Mouse (Mus musculus) liver, embryonic 12.5 days (tissue): ENCODE results near the gene Olfr368. TPM values are rescaled to one million over a fixed set of nuclear protein-coding genes. Genes with fewer than 3 reads are reported as not detected.

Experiments used
- ATAC-seq: fragments of 200-750 bp; cut with Nextera tagmentation; 2 replicates; pipeline ENCODE4 v1.8.0; 2017; ENCODE audit warnings: moderate number of reproducible peaks, mild to moderate bottlenecking, moderate library complexity
- H3K27ac ChIP-seq: fragments of 300-500 bp; sonication (generic); 2 replicates; pipeline ENCODE4 v1.5.1; 2016; ENCODE audit warnings: mild to moderate bottlenecking
- H3K27me3 ChIP-seq: fragments of 300-500 bp; sonication (generic); replicated peaks from 2 replicates; pipeline ENCODE4 v1.6.1; 2016; ENCODE audit warnings: mild to moderate bottlenecking, moderate library complexity
- H3K36me3 ChIP-seq: fragments of 300-500 bp; sonication (generic); 2 replicates; pipeline ENCODE4 v1.6.1; 2016; ENCODE audit warnings: mild to moderate bottlenecking, moderate library complexity
- H3K4me1 ChIP-seq: fragments of 300-500 bp; sonication (generic); 2 replicates; pipeline ENCODE4 v1.6.1; 2016
- H3K4me2 ChIP-seq: fragments of 300-500 bp; sonication (generic); 2 replicates; pipeline ENCODE4 v1.6.1; 2016; ENCODE audit warnings: mild to moderate bottlenecking, moderate library complexity
- H3K4me3 ChIP-seq: fragments of 300-500 bp; sonication (generic); 2 replicates; pipeline ENCODE4 v1.5.1; 2016; ENCODE audit warnings: mild to moderate bottlenecking, moderate library complexity
- H3K9ac ChIP-seq: fragments of 300-500 bp; sonication (generic); 2 replicates; pipeline ENCODE4 v1.6.1; 2016; ENCODE audit warnings: mild to moderate bottlenecking, moderate library complexity
- H3K9me3 ChIP-seq: fragments of 300-500 bp; sonication (generic); replicated peaks from 2 replicates; pipeline ENCODE4 v1.6.1; 2016; ENCODE audit warnings: mild to moderate bottlenecking, moderate library complexity
- WGBS: fragments of 180-500 bp; shearing (Covaris S2); methylation state at CpG from one replicate; pipeline ENCODE4 v1.1.7; 2016; ENCODE audit not compliant: insufficient replicate concordance; 5-methylcytosine and 5-hydroxymethylcytosine counted together
- polyA plus RNA-seq: library from polyadenylated mRNA; unstranded; fragments of >200 nt; fragmentation: Nextera tagmentation; extraction: Ambion mirVana; gene quantifications from 2 replicates; pipeline ENCODE4 v1.2.1, GENCODE M21; 2016

Gene Olfr368
- not detected in 2 replicates for polyA plus RNA-seq

GRCm38 (mm10) chr2:37326215-37326614, at the start of gene Olfr368:
Olfr368 (plus strand) TSS chr2:37326515.
- H3K4me3 ChIP-seq, result no peak within 1 kb of the TSS
- no peaks in the 10 kb centered on the region for H3K27me3 ChIP-seq
- H3K9ac ChIP-seq, result no peak within 1 kb of the TSS
- ATAC-seq, result no peak
- H3K4me2 ChIP-seq, result no peak within 1 kb of the TSS
- no peak within 1 kb of the TSS for H3K27ac ChIP-seq
- H3K36me3 ChIP-seq, result no peaks in the 10 kb centered on the region
- H3K4me1 ChIP-seq, result no peaks in the 10 kb centered on the region
- H3K9me3 ChIP-seq, result no peaks in the 10 kb centered on the region
- WGBS, result 56% methylated on average over 1 of the region's 1 CpGs

- Histone ChIP-seq H3K9ac (no peak overlapping the region), H3K4me3 (no peak overlapping the region), H3K27me3 (no peaks in the 10 kb centered on the region), H3K27ac (no peak overlapping the region), H3K9me3 (no peaks in the 10 kb centered on the region), H3K4me1 (no peaks in the 10 kb centered on the region), H3K4me2 (no peak overlapping the region), H3K36me3 (no peaks in the 10 kb centered on the region)
- 59% methylated on average over 2 of the region's 2 CpGs for WGBS
- ATAC-seq, result no peak
Observed at GRCm38 (mm10) chr2:37333321-37333720, 7.0 kb downstream of the Olfr368 start.

GRCm38 (mm10) chr2:37338497-37339187, 12.3 kb downstream of the Olfr368 start:
- no peak overlapping the region for H3K9ac ChIP-seq
- no peak overlapping the region for H3K4me3 ChIP-seq
- 50% methylated on average over 10 of the region's 10 CpGs for WGBS
- no peaks in the 10 kb centered on the region for H3K9me3 ChIP-seq
- H3K27me3 ChIP-seq, result no peaks in the 10 kb centered on the region
- H3K27ac ChIP-seq, result no peak overlapping the region
- no peak for ATAC-seq
- no peaks in the 10 kb centered on the region for H3K4me1 ChIP-seq
- H3K4me2 ChIP-seq, result no peak overlapping the region
- no peaks in the 10 kb centered on the region for H3K36me3 ChIP-seq

- WGBS, result 80% methylated on average over 7 of the region's 7 CpGs
- H3K36me3 ChIP-seq, result peaks cover 66% of the 10 kb centered on the region
Observed at GRCm38 (mm10) chr2:37351671-37352070, 25.4 kb downstream of the Olfr368 start.

GRCm38 (mm10) chr2:37355571-37355970, 29.3 kb downstream of the Olfr368 start:
- Histone ChIP-seq H3K27ac (no peak overlapping the region), H3K27me3 (no peaks in the 10 kb centered on the region), H3K36me3 (peaks cover 65% of the 10 kb centered on the region), H3K4me3 (no peak overlapping the region), H3K4me1 (peaks cover 21% of the 10 kb centered on the region), H3K9ac (no peak overlapping the region), H3K4me2 (no peak overlapping the region), H3K9me3 (no peaks in the 10 kb centered on the region)
- ATAC-seq, result no peak
- 87% methylated on average over 5 of the region's 5 CpGs for WGBS

More at GRCm38 (mm10) chr2:37351671-37352070, 25.4 kb downstream of the Olfr368 start:
- no peak overlapping the region for H3K9ac ChIP-seq
- H3K4me3 ChIP-seq, result no peak overlapping the region
- H3K27ac ChIP-seq, result no peak overlapping the region
- H3K9me3 ChIP-seq, result no peaks in the 10 kb centered on the region
- no peak for ATAC-seq
- H3K4me2 ChIP-seq, result no peak overlapping the region
- H3K27me3 ChIP-seq, result no peaks in the 10 kb centered on the region
- no peaks in the 10 kb centered on the region; the same call in 1 of the 2 replicates for H3K4me1 ChIP-seq

GRCm38 (mm10) chr2:37358633-37359540, 32.6 kb downstream of the Olfr368 start, which contains the start of gene Pdcl:
Pdcl (minus strand) TSS chr2:37359332.
- H3K27ac ChIP-seq, result peak within 1 kb of the TSS; percentile 98
- peak within 1 kb of the TSS; percentile 76 for H3K4me3 ChIP-seq
- under 1% methylated on average over 42 of the region's 42 CpGs for WGBS
- no peaks in the 10 kb centered on the region for H3K9me3 ChIP-seq
- H3K4me1 ChIP-seq, result peaks cover 21% of the 10 kb centered on the region
- H3K27me3 ChIP-seq, result no peaks in the 10 kb centered on the region
- peaks cover 34% of the 10 kb centered on the region for H3K36me3 ChIP-seq
- peak; percentile 100 for ATAC-seq
- H3K9ac ChIP-seq, result peak within 1 kb of the TSS; percentile 75
- H3K4me2 ChIP-seq, result peak within 1 kb of the TSS; percentile 76

- no peak for ATAC-seq
- Histone ChIP-seq H3K36me3 (peaks cover 24% of the 10 kb centered on the region), H3K9ac (no peak overlapping the region), H3K9me3 (no peaks in the 10 kb centered on the region), H3K27ac (no peak overlapping the region), H3K4me1 (peaks cover 21% of the 10 kb centered on the region), H3K4me2 (peak overlapping the region; percentile 76), H3K4me3 (no peak overlapping the region), H3K27me3 (no peaks in the 10 kb centered on the region)
- WGBS, result 87% methylated on average over 2 of the region's 2 CpGs
Observed at GRCm38 (mm10) chr2:37359908-37360307, 33.6 kb downstream of the Olfr368 start.

GRCm38 (mm10) chr2:37370651-37371050, 44.3 kb downstream of the Olfr368 start:
- Histone ChIP-seq H3K4me2 (no peak overlapping the region), H3K9ac (no peak overlapping the region), H3K4me1 (no peaks in the 10 kb centered on the region), H3K36me3 (peaks cover 21% of the 10 kb centered on the region), H3K27ac (no peak overlapping the region), H3K9me3 (no peaks in the 10 kb centered on the region), H3K27me3 (no peaks in the 10 kb centered on the region), H3K4me3 (no peak overlapping the region)
- WGBS, result 83% methylated on average over 2 of the region's 2 CpGs
- no peak for ATAC-seq

GRCm38 (mm10) chr2:37376018-37376417, 49.7 kb downstream of the Olfr368 start:
- 19% methylated on average over 1 of the region's 1 CpGs for WGBS
- H3K4me1 ChIP-seq, result peaks cover 3% of the 10 kb centered on the region; the same call in 1 of the 2 replicates
- ATAC-seq, result no peak
- H3K27ac ChIP-seq, result no peak overlapping the region
- no peak overlapping the region for H3K4me2 ChIP-seq
- no peak overlapping the region for H3K9ac ChIP-seq
- no peak overlapping the region for H3K4me3 ChIP-seq
- H3K27me3 ChIP-seq, result no peaks in the 10 kb centered on the region
- H3K9me3 ChIP-seq, result no peaks in the 10 kb centered on the region
- H3K36me3 ChIP-seq, result peaks cover 54% of the 10 kb centered on the region

GRCm38 (mm10) chr2:37380189-37380588, 53.9 kb downstream of the Olfr368 start:
- peaks cover 66% of the 10 kb centered on the region for H3K36me3 ChIP-seq
- H3K27ac ChIP-seq, result no peak overlapping the region
- H3K9ac ChIP-seq, result no peak overlapping the region
- 54% methylated on average over 2 of the region's 2 CpGs for WGBS
- ATAC-seq, result peak; percentile 54; the same call in 1 of the 2 replicates
- H3K4me1 ChIP-seq, result peaks cover 3% of the 10 kb centered on the region; the same call in 1 of the 2 replicates
- H3K4me3 ChIP-seq, result no peak overlapping the region
- H3K9me3 ChIP-seq, result no peaks in the 10 kb centered on the region
- H3K27me3 ChIP-seq, result no peaks in the 10 kb centered on the region
- no peak overlapping the region for H3K4me2 ChIP-seq
